Mouse (Mus musculus) hindbrain, postnatal 0 days (tissue): ENCODE results near the gene 4931428F04Rik. TPM values are rescaled to one million over a fixed set of nuclear protein-coding genes. Genes with fewer than 3 reads are reported as not detected.

Source experiments
- ATAC-seq: fragments of 200-750 bp; cut with Nextera tagmentation; 2 replicates; pipeline ENCODE4 v1.8.0; 2017; ENCODE audit warnings: mild to moderate bottlenecking, moderate TSS enrichment, moderate library complexity
- DNase-seq: peaks from one replicate; pipeline ENCODE4 v3.0.0-alpha.2; 2015; ENCODE audit warnings: low spot score
- H3K27ac ChIP-seq: fragments of 300-500 bp; sonication (generic); 2 replicates; pipeline ENCODE4 v1.5.1; 2014; ENCODE audit warnings: mild to moderate bottlenecking
- H3K27me3 ChIP-seq: fragments of 300-500 bp; sonication (generic); 2 replicates; pipeline ENCODE4 v1.6.1; 2014; ENCODE audit warnings: low read length, mixed read lengths; ENCODE audit not compliant: insufficient read depth
- H3K36me3 ChIP-seq: fragments of 300-500 bp; sonication (generic); 2 replicates; pipeline ENCODE4 v1.6.1; 2014; ENCODE audit warnings: low read length, mixed read lengths; ENCODE audit not compliant: insufficient read depth
- H3K4me1 ChIP-seq: fragments of 300-500 bp; sonication (generic); 2 replicates; pipeline ENCODE4 v1.6.1; 2014; ENCODE audit warnings: antibody characterized with exemption, low read length, mixed read lengths; ENCODE audit not compliant: insufficient read depth
- H3K4me2 ChIP-seq: fragments of 300-500 bp; sonication (generic); 2 replicates; pipeline ENCODE4 v1.6.1; 2014; ENCODE audit warnings: low read depth, mild to moderate bottlenecking, low read length, moderate library complexity, mixed read lengths
- H3K4me3 ChIP-seq: fragments of 300-500 bp; sonication (generic); 2 replicates; pipeline ENCODE4 v1.5.1; 2014; ENCODE audit warnings: low read length
- H3K9ac ChIP-seq: fragments of 300-500 bp; sonication (generic); replicated peaks from 2 replicates; pipeline ENCODE4 v1.6.1; 2014; ENCODE audit warnings: mild to moderate bottlenecking, low read length, moderate library complexity, mixed read lengths
- H3K9me3 ChIP-seq: fragments of 300-500 bp; sonication (generic); 2 replicates; pipeline ENCODE4 v1.6.1; 2016; ENCODE audit warnings: low read length, mixed read lengths
- CTCF ChIP-seq: IDR thresholded peaks from 2 replicates; pipeline ENCODE4 v1.5.1; 2016; ENCODE audit warnings: antibody characterized with exemption, control low read depth, low read depth
- WGBS: fragments of 180-500 bp; shearing (Covaris S2); extraction: QIAGEN DNeasy Blood & Tissue Kit; methylation state at CpG from one replicate; pipeline ENCODE4 v1.1.7; 2014; 5-methylcytosine and 5-hydroxymethylcytosine counted together
- polyA plus RNA-seq: library from polyadenylated mRNA; unstranded; fragments of >200 nt; fragmentation: Nextera tagmentation; extraction: Ambion mirVana; gene quantifications from 2 replicates; pipeline ENCODE4 v1.2.1, GENCODE M21; 2015
- total RNA-seq: library from RNA; depleted of rRNA; stranded (reverse); fragments of >200 nt; gene quantifications from 2 replicates; pipeline ENCODE4 v1.2.3, GENCODE M21; 2014

4931428F04Rik gene
- total and polyA plus RNA-seq, 2 experiments from 2014 or later: 52.3 to 82.8 TPM

- no peak for DNase-seq
- Histone ChIP-seq H3K4me1 (peaks cover 7% of the 10 kb centered on the region; the same call in 1 of the 2 replicates), H3K9ac (no peak overlapping the region), H3K4me2 (no peak overlapping the region), H3K36me3 (no peaks in the 10 kb centered on the region), H3K27me3 (peaks cover 5% of the 10 kb centered on the region; the same call in 1 of the 2 replicates), H3K4me3 (no peak overlapping the region), H3K27ac (no peak overlapping the region), H3K9me3 (no peaks in the 10 kb centered on the region)
- no peak for ATAC-seq
- WGBS: 68% methylated on average over 3 of the region's 3 CpGs
- TF ChIP-seq CTCF: no peak
Observed at GRCm38 (mm10) chr8:105280567-105280966, 9.1 kb downstream of the 4931428F04Rik start.

DNA sequence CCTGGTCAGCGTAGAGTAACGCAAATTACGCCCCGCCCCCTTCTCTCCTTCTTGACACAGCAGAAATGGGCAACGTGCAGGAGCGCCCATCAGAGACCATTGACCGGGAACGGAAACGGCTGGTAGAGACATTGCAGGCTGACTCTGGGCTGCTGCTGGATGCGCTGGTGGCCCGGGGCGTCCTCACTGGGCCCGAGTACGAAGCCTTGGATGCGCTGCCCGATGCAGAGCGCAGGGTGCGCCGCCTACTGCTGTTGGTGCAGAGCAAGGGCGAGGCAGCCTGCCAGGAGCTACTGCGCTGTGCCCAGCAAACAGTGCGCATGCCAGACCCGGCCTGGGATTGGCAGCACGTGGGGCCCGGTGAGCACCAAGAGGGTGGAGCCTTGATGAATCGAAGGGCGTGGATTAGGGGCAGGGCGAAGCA is 10.7 kb downstream of the 4931428F04Rik start:
- peak overlapping the region; percentile 43 for H3K4me2 ChIP-seq
- no peak overlapping the region for H3K27ac ChIP-seq
- peaks cover 5% of the 10 kb centered on the region for H3K27me3 ChIP-seq
- peak; percentile 54 for TF ChIP-seq CTCF
- peak overlapping the region; percentile 19; the same call in 1 of the 2 replicates for H3K4me3 ChIP-seq
- DNase-seq (peak; percentile 84), ATAC-seq (peak; percentile 67)
- 0 out of 2 replicates have a peak overlapping the region, but pooled peaks have one; percentile 22 for H3K9ac ChIP-seq
- H3K9me3 ChIP-seq: no peaks in the 10 kb centered on the region
- no peaks in the 10 kb centered on the region for H3K36me3 ChIP-seq
- 5% methylated on average over 28 of the region's 28 CpGs for WGBS
- peaks cover 5% of the 10 kb centered on the region; the same call in 1 of the 2 replicates for H3K4me1 ChIP-seq

DNA sequence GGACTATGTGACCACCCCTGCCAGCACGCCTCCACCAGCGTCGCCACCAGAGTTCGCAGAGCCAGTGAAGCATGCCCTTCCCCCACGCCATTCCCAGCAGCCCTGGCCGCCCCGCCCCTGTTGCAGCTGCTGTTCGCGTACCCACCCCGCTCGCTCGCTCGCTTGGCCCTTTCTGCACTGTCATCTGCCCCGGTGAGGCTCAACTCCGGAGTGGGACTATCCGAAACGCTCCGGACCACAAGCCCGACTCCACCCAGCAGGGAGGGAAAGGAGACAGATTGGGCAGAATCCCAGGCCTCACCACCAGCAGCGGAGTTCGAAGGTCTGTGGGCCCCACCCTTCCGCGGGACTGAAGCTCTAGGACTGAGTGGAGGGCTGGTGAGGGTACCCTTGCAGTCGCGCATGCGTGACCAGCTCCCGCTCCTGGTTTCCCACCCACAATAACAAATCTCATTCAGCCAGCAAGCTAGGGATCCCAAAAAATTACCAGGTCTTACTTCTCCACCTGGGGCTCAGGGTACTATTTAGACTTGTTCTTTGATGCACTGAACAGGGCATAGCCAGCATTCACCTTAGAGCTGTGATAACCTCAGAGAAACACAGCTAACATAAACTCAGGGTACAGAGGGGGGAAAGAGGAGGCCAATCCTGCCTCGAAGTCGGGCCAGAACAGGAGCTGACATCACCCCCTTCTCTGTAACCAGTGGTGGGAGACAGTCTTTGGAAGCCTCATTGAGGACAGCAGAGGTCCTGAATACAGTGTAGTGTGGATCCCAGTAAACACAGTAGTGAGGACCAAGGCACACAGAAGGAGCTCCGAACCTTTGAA is 13.2 kb downstream of the 4931428F04Rik start:
- DNase-seq (peak; percentile 63), ATAC-seq (peak; percentile 66)
- no peaks in the 10 kb centered on the region for H3K36me3 ChIP-seq
- peaks cover 5% of the 10 kb centered on the region; the same call in 1 of the 2 replicates for H3K4me1 ChIP-seq
- peak overlapping the region; percentile 40; the same call in 1 of the 2 replicates for H3K9ac ChIP-seq
- peak overlapping the region; percentile 83 for H3K4me2 ChIP-seq
- H3K4me3 ChIP-seq: peak overlapping the region; percentile 48
- peak; percentile 10; the same call in 1 of the 2 replicates for TF ChIP-seq CTCF
- H3K27me3 ChIP-seq: peaks cover 18% of the 10 kb centered on the region
- WGBS: 2% methylated on average over 30 of the region's 30 CpGs
- no peaks in the 10 kb centered on the region for H3K9me3 ChIP-seq
- peak overlapping the region; percentile 15; the same call in 1 of the 2 replicates for H3K27ac ChIP-seq

DNA sequence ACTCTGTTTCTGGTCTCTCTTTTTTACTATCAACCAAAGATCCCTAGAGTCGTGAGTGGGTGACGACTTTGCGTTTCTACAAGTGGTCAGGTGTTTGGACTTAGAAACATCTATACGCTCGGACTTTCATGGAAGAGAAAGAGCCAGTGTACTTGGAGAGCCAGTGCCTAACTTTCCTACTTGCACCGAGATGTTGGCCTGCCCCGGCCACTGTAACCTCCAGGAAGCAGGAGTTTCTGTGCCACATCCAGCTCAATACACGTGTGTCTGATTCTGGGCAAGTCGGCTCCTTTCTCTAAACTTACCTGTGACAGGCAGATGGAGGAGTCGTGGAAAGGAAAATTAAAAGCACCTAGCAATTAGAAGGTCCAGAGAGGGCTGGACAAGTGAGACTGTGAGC is 13.8 kb downstream of the 4931428F04Rik start, which contains the start of gene Nol3:
Gene Nol3 (plus strand): TSS at position 301 of the 400 bp plus-strand sequence.
- peak within 1 kb of the TSS; percentile 40; the same call in 1 of the 2 replicates for H3K9ac ChIP-seq
- no peak for TF ChIP-seq CTCF
- no peak for DNase-seq
- H3K4me1 ChIP-seq: peaks cover 5% of the 10 kb centered on the region; the same call in 1 of the 2 replicates
- ATAC-seq: no peak
- H3K27ac ChIP-seq: peak within 1 kb of the TSS; percentile 15; the same call in 1 of the 2 replicates
- no peaks in the 10 kb centered on the region for H3K36me3 ChIP-seq
- no peaks in the 10 kb centered on the region for H3K9me3 ChIP-seq
- peak within 1 kb of the TSS; percentile 83 for H3K4me2 ChIP-seq
- H3K4me3 ChIP-seq: peak within 1 kb of the TSS; percentile 48
- peaks cover 24% of the 10 kb centered on the region for H3K27me3 ChIP-seq
- 6% methylated on average over 10 of the region's 10 CpGs for WGBS

GRCm38 (mm10) chr8:105275387-105275786 is 14.3 kb downstream of the 4931428F04Rik start:
- Histone ChIP-seq H3K4me3 (peak overlapping the region; percentile 48; the same call in 1 of the 2 replicates), H3K36me3 (no peaks in the 10 kb centered on the region), H3K4me1 (peaks cover 7% of the 10 kb centered on the region; the same call in 1 of the 2 replicates), H3K27ac (no peak overlapping the region), H3K9me3 (no peaks in the 10 kb centered on the region), H3K27me3 (peaks cover 28% of the 10 kb centered on the region), H3K4me2 (peak overlapping the region; percentile 83), H3K9ac (no peak overlapping the region)
- ATAC-seq (no peak), DNase-seq (no peak)
- TF ChIP-seq CTCF: no peak
- 8% methylated on average over 11 of the region's 11 CpGs for WGBS

DNA sequence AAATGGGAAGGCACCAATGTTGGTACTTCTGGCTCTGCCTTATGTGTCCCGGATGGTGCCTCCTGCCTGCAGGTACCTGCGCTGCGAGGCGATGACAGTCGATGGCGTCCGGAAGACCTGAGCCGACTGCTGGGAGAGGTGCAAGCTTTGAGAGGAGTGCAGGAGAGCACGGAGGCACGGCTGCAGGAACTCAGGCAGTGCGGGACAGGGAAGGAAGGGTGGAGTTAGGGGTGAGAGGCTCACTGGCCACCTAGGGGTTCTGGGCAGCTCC is 18.8 kb downstream of the 4931428F04Rik start:
- H3K27me3 ChIP-seq: peaks cover 45% of the 10 kb centered on the region
- peak; percentile 8; the same call in 1 of the 2 replicates for TF ChIP-seq CTCF
- 6% methylated on average over 11 of the region's 11 CpGs for WGBS
- no peaks in the 10 kb centered on the region for H3K36me3 ChIP-seq
- no peak overlapping the region for H3K27ac ChIP-seq
- ATAC-seq (no peak), DNase-seq (no peak)
- no peak overlapping the region for H3K4me3 ChIP-seq
- H3K4me1 ChIP-seq: peaks cover 17% of the 10 kb centered on the region
- no peaks in the 10 kb centered on the region for H3K9me3 ChIP-seq
- peak overlapping the region; percentile 85; the same call in 1 of the 2 replicates for H3K4me2 ChIP-seq
- no peak overlapping the region for H3K9ac ChIP-seq
